Mouse (Mus musculus) testis, postnatal 14 days (tissue): ENCODE measurements around the gene Abraxas2.
A peak's percentile ranks its signal among the peaks of the same experiment; 100 is the strongest.

ENCODE experiments used
- DNase-seq: peaks from one replicate; pipeline ENCODE4 v3.0.0; 2021; ENCODE audit warnings: low spot score

Abraxas2 gene

DNA sequence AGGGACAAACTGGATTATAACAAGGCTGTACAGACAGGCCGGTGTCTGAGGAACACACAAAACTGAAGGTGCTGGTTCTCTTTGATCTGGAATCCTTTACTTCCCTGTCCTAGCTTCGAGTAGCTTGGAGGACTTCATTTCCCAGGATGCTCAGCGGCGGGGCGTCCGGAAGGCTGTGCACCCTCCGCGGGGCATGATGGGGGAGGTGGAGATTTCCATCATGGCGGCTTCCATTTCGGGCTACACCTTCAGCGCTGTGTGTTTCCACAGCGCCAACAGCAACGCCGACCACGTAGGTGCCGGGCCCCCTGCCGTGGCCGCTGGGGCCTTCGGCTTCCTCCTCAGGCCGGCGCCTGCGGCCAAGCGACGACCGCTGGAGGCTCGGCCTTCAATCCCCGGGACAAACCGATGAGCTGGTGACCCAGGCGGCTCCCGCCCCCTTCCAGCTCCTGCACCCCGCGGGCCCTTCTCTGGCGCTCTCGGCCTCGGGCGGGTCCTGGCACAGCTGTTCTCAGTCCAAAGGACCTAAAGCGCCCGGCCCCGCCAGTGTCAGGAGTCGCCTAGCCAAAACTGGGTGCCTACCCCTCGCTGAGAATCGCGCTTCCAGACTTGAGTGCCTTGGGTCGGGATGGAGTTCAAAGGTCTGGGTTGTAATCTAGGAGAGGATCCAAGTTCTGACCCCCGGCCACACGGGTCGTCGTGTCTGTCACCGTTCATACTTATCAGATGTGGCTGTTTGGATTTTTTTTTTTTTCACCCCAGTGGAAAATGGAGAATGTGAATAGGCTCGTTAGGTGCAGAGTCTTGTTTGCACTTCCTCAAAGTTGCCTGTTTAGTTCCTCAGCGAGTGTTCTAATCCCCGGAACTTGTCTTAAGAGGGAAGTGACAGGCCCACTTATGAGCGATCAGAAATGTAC lies at the start of gene Abraxas2:
Gene Abraxas2, plus strand, starts transcription at position 184 of the 917 bp plus-strand sequence.
- DNase-seq, result peak; percentile 92

- no peak for DNase-seq
These were observed 49.3 kb upstream of the Abraxas2 start for GRCm38 (mm10) chr7:132809721-132810120.

- peak; percentile 61 for DNase-seq
These were observed 48.7 kb upstream of the Abraxas2 start for GRCm38 (mm10) chr7:132810368-132810767.

DNA sequence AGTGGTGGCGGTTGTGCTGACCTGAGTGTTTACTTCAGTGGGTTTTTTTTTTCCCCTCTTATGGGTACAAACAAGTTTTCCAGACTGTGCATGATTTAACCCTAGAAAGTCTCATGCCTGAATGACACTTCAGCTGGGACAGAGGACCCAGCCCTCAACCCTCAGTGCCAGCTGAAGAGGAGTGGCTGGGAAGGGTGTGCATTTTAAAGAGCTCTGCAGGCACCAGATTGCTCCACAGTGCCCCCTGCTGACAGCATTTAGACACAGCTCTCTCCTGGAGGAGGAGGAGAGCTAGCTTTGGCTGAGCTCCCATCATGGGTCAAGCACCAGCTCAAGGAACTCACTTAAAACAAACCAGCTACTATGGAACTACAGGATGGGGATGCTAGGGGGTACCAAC lies 48.1 kb upstream of the Abraxas2 start:
- peak; percentile 80 for DNase-seq

GRCm38 (mm10) chr7:132811716-132812618 lies 47.1 kb upstream of the Abraxas2 start:
- no peak for DNase-seq

DNA sequence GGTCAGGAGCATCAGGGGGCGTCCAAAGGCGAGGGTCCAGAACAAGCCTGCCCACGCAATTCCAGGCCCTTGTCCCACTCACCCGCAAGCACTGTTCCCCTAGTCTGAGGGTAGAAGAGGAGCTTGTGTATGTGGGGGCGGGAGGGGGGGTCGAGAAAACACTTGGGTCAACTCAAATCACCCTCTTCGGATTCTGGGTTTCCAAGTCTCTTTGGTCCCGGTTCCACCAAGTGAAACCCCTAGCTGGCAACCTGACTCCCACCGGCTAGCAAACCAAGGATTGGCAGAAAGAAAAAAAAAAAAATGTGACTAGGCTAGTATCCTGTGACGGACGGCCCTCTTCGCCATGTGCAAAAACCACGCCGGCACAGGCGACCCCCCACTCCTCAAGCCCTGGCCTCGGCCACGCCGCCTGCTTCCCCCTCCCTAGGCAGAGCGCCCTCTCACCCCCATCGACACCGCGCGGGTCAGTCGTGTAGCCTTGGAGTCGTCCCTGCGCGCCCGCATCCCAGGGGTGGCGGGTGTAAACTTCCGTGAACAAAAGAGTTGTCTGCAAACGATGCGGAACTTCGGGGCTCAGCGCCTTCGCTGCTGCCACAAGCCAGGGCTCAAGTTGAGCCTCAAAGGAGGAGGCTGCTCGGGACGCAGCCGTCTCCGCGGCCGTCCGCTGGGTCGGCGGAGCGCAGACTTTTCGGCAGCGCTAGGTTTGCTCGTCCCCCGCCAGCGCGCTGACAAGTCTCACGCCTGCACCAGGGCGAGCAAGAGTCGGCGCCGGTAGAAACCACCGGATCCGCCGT lies 46.2 kb upstream of the Abraxas2 start:
- peak; percentile 48 for DNase-seq

DNA sequence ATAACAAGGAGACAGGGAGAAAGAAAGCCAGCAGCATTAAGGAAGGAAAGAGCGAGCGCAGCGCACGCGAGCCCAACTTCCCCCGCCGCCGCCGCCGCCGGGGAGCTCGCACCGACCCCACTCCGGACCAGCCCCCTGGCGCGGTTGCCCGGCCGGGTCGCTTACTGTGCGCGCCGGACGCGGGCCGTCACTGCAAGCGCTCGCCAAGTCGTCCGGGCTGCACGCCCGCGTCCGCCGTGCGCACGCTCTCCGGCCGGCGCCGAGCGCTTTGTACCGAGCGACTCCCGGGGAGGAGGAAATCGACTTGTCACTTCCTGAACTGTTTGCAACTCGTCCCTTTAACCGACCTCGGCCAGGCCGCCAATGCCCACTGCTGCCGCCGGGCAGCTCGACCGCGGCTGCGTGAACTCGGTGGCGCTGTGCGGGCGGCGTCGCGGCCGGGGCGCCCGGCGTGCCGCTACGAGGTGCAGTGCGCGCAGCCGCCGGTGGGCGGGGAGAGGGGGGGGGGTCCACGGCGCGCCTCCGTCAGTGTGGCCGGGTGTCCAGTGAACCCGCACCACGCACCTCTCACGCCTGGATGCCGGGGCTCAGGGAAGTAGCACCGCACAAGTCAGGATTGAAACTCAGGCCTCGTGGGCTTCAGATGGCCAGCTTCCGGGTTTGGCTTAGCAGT lies 45.5 kb upstream of the Abraxas2 start, which contains the start of gene Fam53b:
Gene Fam53b, minus strand, starts transcription at position 471 of the 673 bp plus-strand sequence.
- DNase-seq, result peak; percentile 65

DNA sequence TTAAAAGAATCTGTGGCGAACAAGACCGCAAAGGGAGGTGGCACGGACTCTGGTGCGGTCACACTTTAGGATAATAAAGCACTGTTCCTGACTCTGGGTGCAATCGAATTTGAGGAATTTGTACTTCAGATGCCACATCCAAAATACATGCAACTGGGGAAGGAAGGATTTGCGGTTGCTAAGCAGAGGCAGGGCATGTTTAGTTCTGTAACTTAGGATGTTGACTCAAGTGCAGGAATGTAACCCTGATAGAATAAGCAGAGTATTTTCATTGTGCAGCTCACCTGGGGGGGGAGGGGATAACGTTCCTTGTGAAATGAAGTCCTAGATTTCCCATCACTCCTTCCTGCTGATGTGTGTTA lies 45.0 kb upstream of the Abraxas2 start:
- DNase-seq, result no peak

DNA sequence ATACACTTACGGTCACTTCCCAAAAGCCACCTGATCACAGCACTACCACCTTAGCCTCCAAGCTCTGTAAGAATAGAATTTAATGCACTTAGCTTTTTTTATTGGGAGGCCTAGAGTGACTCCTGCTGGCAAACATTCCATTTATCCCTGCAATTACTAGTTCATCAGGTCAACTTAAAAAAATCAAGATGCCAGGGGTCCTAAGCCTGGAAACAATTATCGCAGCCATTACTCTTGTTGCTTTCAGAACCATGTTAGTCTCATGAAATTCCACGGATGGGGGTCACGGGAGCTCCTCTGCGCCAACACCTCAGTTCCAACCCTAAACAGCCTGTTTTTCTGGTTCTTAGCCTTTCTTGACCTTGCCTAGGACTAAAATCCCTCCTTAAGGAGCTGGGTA lies 43.9 kb upstream of the Abraxas2 start:
- DNase-seq, result no peak

- DNase-seq, result no peak
These were observed 42.5 kb upstream of the Abraxas2 start for GRCm38 (mm10) chr7:132816528-132816927.

DNA sequence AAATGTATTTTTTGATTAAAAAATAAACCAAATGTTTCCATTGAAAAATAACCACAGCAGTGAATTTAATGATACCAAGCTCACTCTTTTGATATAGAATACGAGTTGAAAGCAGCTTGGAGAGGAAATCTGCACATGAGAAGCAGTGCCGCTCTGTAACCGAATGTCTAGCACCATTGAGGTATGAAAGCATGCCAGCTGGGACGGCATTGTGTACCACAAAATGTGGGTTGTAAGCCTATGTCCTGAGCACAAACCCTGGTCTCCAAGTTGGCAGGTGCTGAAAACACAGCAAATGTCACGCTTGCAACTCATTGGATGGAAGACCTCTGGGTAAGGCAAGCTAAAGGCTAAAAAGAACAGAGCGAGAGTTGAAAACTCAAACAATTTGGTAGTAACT lies 42.0 kb upstream of the Abraxas2 start:
- DNase-seq, result no peak

- DNase-seq, result no peak
These were observed 38.3 kb upstream of the Abraxas2 start for GRCm38 (mm10) chr7:132820692-132821091.

DNA sequence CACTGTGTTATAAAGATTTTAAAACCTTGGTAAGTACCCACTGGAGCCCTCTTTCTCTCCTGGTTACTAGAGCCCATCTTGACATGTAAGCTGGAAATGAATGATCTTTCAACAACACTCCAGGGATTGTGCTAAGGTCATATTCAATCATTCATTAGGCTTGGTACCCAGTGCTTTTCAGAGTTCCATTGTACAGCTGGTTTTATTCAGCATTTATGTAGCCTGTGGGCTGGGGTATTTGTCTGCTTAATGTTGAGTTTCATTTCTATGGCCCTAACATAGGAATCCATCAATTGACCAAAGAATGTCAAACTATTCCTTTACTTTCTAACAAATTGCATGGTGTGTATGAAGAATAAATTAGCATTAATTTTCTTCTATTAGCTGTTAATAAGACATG lies 35.2 kb upstream of the Abraxas2 start:
- DNase-seq, result no peak

DNA sequence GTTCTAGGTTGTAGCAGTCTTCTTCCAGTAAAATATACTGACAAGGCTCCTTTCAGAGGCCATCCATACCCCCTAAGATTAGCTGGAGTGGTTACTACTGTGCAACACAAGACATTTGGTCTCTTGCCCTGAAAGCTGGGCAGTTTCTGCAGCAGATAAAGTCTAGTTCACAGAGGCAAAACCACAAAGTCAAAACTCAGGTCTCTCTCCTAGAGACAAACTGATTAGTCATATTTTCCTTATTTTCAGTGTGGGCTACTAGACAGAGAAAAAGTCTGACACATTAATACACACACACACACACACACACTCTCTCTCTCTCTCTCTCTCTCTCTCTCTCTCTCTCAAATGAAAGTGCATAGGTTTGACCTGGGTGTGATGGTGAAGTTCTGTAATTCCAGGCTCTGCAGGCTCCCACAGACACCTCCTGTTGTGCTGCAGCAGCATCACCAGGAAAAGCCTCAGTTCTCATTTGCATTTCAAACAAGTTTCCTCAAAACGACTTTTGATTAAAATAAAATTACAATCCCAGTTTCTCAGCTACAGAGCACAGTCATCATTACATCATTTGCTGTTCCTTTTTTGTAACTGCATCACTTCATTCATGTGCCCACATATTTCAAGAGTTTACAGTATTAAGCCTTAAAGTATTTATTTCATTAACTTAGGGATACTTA lies 34.5 kb upstream of the Abraxas2 start:
- no peak for DNase-seq

- no peak for DNase-seq
These were observed 28.1 kb upstream of the Abraxas2 start for GRCm38 (mm10) chr7:132830955-132831354.

- DNase-seq, result no peak
These were observed 17.7 kb upstream of the Abraxas2 start for GRCm38 (mm10) chr7:132841287-132841686.

DNA sequence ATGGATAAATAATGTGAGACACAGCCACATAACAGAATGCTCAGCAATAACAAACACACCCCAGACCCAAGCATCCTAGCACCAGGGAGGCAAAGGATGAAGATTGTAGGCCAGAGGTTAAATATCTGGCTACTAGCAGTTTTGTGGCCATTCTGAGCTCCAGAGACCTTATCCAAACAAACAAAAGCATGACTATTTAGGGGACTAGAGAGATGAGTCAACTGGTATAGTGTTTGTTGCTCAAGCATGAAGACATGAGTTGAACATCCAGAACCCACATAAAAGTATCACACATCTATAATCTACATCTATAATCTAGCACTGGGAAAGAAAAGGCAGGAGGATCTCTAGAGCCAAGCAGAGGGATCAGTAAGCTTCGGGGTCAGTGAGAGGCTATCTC lies 16.6 kb upstream of the Abraxas2 start:
- DNase-seq, result no peak

- DNase-seq, result no peak
These were observed 15.9 kb upstream of the Abraxas2 start for GRCm38 (mm10) chr7:132843152-132843551.

- DNase-seq, result peak; percentile 89
These were observed 6.7 kb upstream of the Abraxas2 start, which contains the start of gene Eef1akmt2 for GRCm38 (mm10) chr7:132852173-132852844. TSS of gene Eef1akmt2 (minus strand) at chr7:132852673.

DNA sequence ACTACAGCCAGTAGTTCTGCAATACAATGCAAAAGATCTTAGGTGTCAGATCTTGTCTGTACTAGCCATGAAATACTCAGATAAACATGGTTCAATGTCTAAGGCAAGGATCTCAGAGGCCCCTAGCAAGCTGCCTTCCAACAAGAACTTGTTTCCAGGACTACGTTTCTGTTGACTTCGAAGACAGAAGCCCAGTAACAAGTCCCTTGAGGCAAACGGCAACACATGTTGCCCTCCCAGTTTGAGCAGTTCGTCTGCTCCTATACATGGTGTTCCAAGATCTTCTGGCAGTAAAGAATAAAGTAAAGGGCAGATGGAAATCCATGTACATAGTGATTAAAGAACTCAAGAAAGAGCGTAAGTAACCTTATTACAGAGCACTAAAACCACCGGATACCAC lies 5.7 kb upstream of the Abraxas2 start:
- no peak for DNase-seq
